Mouse (Mus musculus) CD8-positive naive resting alpha-beta T cell, adult 2 months (primary cell): Measurements from ENCODE around the gene Ccser1.
"Not testable (repeated sequence)": the region's sequence is repeated elsewhere in the genome, so short reads cannot be mapped to it uniquely, and the experiment has no call there.

Experiments
- DNase-seq, 2 experiments: peaks; one replicate each; pipeline ENCODE4 v3.0.0; 2022; ENCODE audit warnings: low read depth in 2 of 2, low spot score in 2 of 2

Ccser1 gene

GRCm38 (mm10) chr6:61939236-61939635, 759.1 kb downstream of the Ccser1 start:
- no peak for DNase-seq

- no peak for DNase-seq
Observed at GRCm38 (mm10) chr6:61953703-61954102, 773.6 kb downstream of the Ccser1 start.

GRCm38 (mm10) chr6:61976878-61977277, 796.8 kb downstream of the Ccser1 start:
- no peak for DNase-seq

- DNase-seq: no peak
Observed at GRCm38 (mm10) chr6:61978379-61978778, 798.3 kb downstream of the Ccser1 start.

- DNase-seq: no peak
Observed at GRCm38 (mm10) chr6:62014374-62014773, 834.2 kb downstream of the Ccser1 start.

GRCm38 (mm10) chr6:62044454-62044853, 864.3 kb downstream of the Ccser1 start:
- no peak for DNase-seq

- DNase-seq: not testable (repeated sequence)
Observed at GRCm38 (mm10) chr6:62045042-62045441, 864.9 kb downstream of the Ccser1 start.

- no peak for DNase-seq
Observed at GRCm38 (mm10) chr6:62055276-62055675, 875.2 kb downstream of the Ccser1 start.

- no peak for DNase-seq
Observed at GRCm38 (mm10) chr6:62066363-62067023, 886.4 kb downstream of the Ccser1 start.

- DNase-seq: no peak
Observed at GRCm38 (mm10) chr6:62067024-62067380, 886.9 kb downstream of the Ccser1 start.

GRCm38 (mm10) chr6:62105464-62105863, 925.3 kb downstream of the Ccser1 start:
- no peak for DNase-seq

GRCm38 (mm10) chr6:62132531-62132930, 952.4 kb downstream of the Ccser1 start:
- no peak for DNase-seq

GRCm38 (mm10) chr6:62160320-62160719, 980.2 kb downstream of the Ccser1 start:
- no peak for DNase-seq

GRCm38 (mm10) chr6:62162596-62162995, 982.5 kb downstream of the Ccser1 start:
- DNase-seq: no peak

- no peak for DNase-seq
Observed at GRCm38 (mm10) chr6:62163826-62164225, 983.7 kb downstream of the Ccser1 start.

- no peak for DNase-seq
Observed at GRCm38 (mm10) chr6:62196496-62197188, 1016.5 kb downstream of the Ccser1 start.

GRCm38 (mm10) chr6:62198768-62199167, 1018.6 kb downstream of the Ccser1 start:
- DNase-seq: no peak

- DNase-seq: no peak
Observed at GRCm38 (mm10) chr6:62205013-62205412, 1024.9 kb downstream of the Ccser1 start.

- DNase-seq: no peak
Observed at GRCm38 (mm10) chr6:62221856-62222255, 1041.7 kb downstream of the Ccser1 start.

GRCm38 (mm10) chr6:62263899-62264298, 1083.8 kb downstream of the Ccser1 start:
- no peak for DNase-seq

- no peak for DNase-seq
Observed at GRCm38 (mm10) chr6:62264525-62264924, 1084.4 kb downstream of the Ccser1 start.

- DNase-seq: no peak
Observed at GRCm38 (mm10) chr6:62281256-62281655, 1101.1 kb downstream of the Ccser1 start.
